Mouse (Mus musculus): ENCODE results near the gene Fkrp. TPM values are rescaled to one million over a fixed set of nuclear protein-coding genes. Genes with fewer than 3 reads are reported as not detected.

The Fkrp gene
- total and polyA plus RNA-seq, 3 experiments, result 16.5 to 23.4 (median 20.3) TPM

DNA sequence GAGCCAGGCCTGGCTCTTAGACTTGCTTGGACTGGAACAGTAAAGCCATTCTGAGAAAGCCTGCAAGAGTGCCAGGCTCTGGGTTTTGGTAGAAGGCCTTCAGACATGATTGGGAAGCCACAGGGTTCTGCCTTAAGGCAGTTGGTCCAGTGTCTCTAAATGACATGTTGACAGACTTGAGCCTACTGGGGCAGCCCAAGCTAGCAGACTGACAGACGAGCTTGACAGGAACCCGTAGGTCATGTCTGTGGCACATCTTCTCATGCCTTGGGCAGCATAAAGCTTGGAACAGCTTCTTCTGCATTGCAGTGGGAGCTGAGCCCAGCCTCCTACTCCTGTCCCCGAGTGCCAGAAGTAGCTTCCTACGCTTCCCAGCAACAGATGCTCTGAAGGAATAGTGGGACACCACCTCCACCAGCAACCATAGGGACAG is 5.2 kb upstream of the Fkrp start:
- Histone ChIP-seq H3K27ac (ENCODE audit: insufficient read depth, low read depth) (no peak overlapping the region), H3K36me3 (replicated peaks in 1 of 2; ENCODE audit: control insufficient read depth in 1 of 2, insufficient read depth in 1 of 2, low read length in 1 of 2) (peaks cover 38 to 79% of the 10 kb centered on the region in 2 experiments), H3K4me2 (ENCODE audit: insufficient read depth, low read depth, poor library complexity, severe bottlenecking) (no peak overlapping the region), H3K79me2 (replicated peaks; ENCODE audit: control insufficient read depth, extremely low read depth, insufficient read depth, poor library complexity, severe bottlenecking) (peaks cover 71% of the 10 kb centered on the region), H3K4me3 (replicated peaks in 1 of 3; ENCODE audit: low read depth in 2 of 3, low read length in 2 of 3, poor library complexity in 1 of 3) (no peak overlapping the region), H3K9me3 (replicated peaks; ENCODE audit: low read length) (no peaks in the 10 kb centered on the region), H3K9ac (ENCODE audit: insufficient read depth, low read depth) (no peak overlapping the region), H3K27me3 (replicated peaks) (no peaks in the 10 kb centered on the region), H3K4me1 (ENCODE audit: control insufficient read depth in 1 of 2, insufficient read depth in 2 of 2) (peaks cover 28 to 86% of the 10 kb centered on the region in 2 experiments)
- in situ Hi-C loops (cut with MboI; ENCODE audit: low pct_ligation_motif_present, low pct_unique_long_range_greater_than_20kb, low sequenced_read_pairs), result no loop called here
- TF ChIP-seq PAX5 (IDR thresholded peaks at IDR 0.05; ENCODE audit: low read length) (no peak), SIN3A (IDR thresholded peaks at IDR 0.05; ENCODE audit: low read length) (no peak), POLR2AphosphoS2 (IDR thresholded peaks at IDR 0.05; ENCODE audit: low read depth, low read length) (no peak), MXI1 (IDR thresholded peaks at IDR 0.05; ENCODE audit: low read depth, low read length) (no peak), UBTF (IDR thresholded peaks at IDR 0.05; ENCODE audit: low read depth, low read length) (no peak), USF1 (IDR thresholded peaks at IDR 0.05; ENCODE audit: low read depth, low read length) (no peak), EP300 (IDR thresholded peaks at IDR 0.05; ENCODE audit: low read length) (no peak), ELF1 (IDR thresholded peaks at IDR 0.05; ENCODE audit: low read depth, low read length) (no peak), CHD1 (IDR thresholded peaks at IDR 0.05; ENCODE audit: low read depth, low read length) (no peak), BHLHE40 (IDR thresholded peaks at IDR 0.05; ENCODE audit: low read depth, low read length) (no peak), JUND (conservative IDR thresholded peaks at IDR 0.05; ENCODE audit: low read depth, low read length) (no peak), POLR2A (IDR thresholded peaks at IDR 0.05; ENCODE audit: low read depth, low read length) (no peak), USF2 (conservative IDR thresholded peaks at IDR 0.05; ENCODE audit: low read depth, low read length) (no peak), NELFE (IDR thresholded peaks at IDR 0.05; ENCODE audit: low read depth, low read length) (no peak), ZNF384 (IDR thresholded peaks at IDR 0.05; ENCODE audit: low read depth, low read length) (no peak), MAZ (IDR thresholded peaks at IDR 0.05; ENCODE audit: low read depth, low read length) (no peak), ETS1 (conservative IDR thresholded peaks at IDR 0.05; ENCODE audit: low read depth, low read length) (no peak), KAT2A (IDR thresholded peaks at IDR 0.05; ENCODE audit: insufficient replicate concordance, low read length) (no peak)
- no peak for DNase-seq (ENCODE audit: extremely low read depth)
- dilution Hi-C loops (cut with MboI; ENCODE audit: extremely low pct_ligation_motif_present, extremely low pct_unique_long_range_greater_than_20kb, low sequenced_read_pairs), result no loop called here

DNA sequence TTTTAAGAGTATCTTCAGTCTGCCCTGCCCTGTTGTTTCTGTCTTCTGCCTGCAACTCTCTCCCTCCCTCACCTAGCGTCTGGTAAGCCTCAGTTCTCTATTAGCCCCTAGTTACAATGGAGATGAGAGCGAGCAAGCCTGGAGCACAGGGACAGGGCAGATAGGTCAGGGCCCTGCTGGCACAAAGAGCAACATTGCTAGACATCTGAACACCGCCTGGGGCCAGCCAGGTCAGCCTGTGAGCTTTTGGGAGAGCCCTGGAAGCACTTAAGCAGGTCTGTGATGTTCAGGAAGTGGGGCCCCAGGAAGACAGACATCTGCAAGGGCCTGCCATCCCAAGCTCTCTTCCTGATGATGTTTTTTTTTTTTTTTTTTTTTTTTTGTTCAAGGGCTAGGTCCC is 4.6 kb upstream of the Fkrp start:
- H3K9ac ChIP-seq (ENCODE audit: insufficient read depth, low read depth), result no peak overlapping the region
- dilution Hi-C loops (cut with MboI; ENCODE audit: extremely low pct_ligation_motif_present, extremely low pct_unique_long_range_greater_than_20kb, low sequenced_read_pairs), result no loop called here

More for the DNA sequence above, 4.6 kb upstream of the Fkrp start:
- H3K36me3 ChIP-seq (replicated peaks in 1 of 2; ENCODE audit: control insufficient read depth in 1 of 2, insufficient read depth in 1 of 2, low read length in 1 of 2), result peaks cover 35 to 74% of the 10 kb centered on the region in 2 experiments
- no peak overlapping the region for H3K4me3 ChIP-seq (replicated peaks in 1 of 3; ENCODE audit: low read depth in 2 of 3, low read length in 2 of 3, poor library complexity in 1 of 3)
- H3K4me2 ChIP-seq (ENCODE audit: insufficient read depth, low read depth, poor library complexity, severe bottlenecking), result no peak overlapping the region
- H3K27me3 ChIP-seq (replicated peaks), result no peaks in the 10 kb centered on the region
- H3K27ac ChIP-seq (ENCODE audit: insufficient read depth, low read depth), result no peak overlapping the region
- no peak for TF ChIP-seq CTCF (conservative IDR thresholded peaks at IDR 0.05 in 1 of 2, IDR thresholded peaks at IDR 0.05 in 1 of 2; ENCODE audit: low read depth in 2 of 2, low read length in 2 of 2)
- TF ChIP-seq ZC3H11A (IDR thresholded peaks at IDR 0.05; ENCODE audit: low read depth, low read length), result no peak
- no peak for TF ChIP-seq TBP (conservative IDR thresholded peaks at IDR 0.05; ENCODE audit: low read depth, low read length)
- no peak for TF ChIP-seq MAFK (IDR thresholded peaks at IDR 0.05; ENCODE audit: insufficient replicate concordance, low read length)
- TF ChIP-seq MXI1 (IDR thresholded peaks at IDR 0.05; ENCODE audit: low read depth, low read length), result no peak
- TF ChIP-seq USF1 (IDR thresholded peaks at IDR 0.05; ENCODE audit: low read depth, low read length), result no peak
- no peak for TF ChIP-seq ZMIZ1 (IDR thresholded peaks at IDR 0.05; ENCODE audit: low read depth, low read length)
- TF ChIP-seq RAD21 (IDR thresholded peaks at IDR 0.05; ENCODE audit: low read depth, low read length), result no peak
- TF ChIP-seq ZNF384 (IDR thresholded peaks at IDR 0.05; ENCODE audit: low read depth, low read length), result no peak
- TF ChIP-seq ZKSCAN1 (IDR thresholded peaks at IDR 0.05; ENCODE audit: borderline replicate concordance, low read depth, low read length), result no peak
- TF ChIP-seq PAX5 (IDR thresholded peaks at IDR 0.05; ENCODE audit: low read length), result no peak
- TF ChIP-seq POLR2AphosphoS2 (IDR thresholded peaks at IDR 0.05; ENCODE audit: low read depth, low read length), result no peak
- no peak for TF ChIP-seq ETS1 (conservative IDR thresholded peaks at IDR 0.05; ENCODE audit: low read depth, low read length)
- TF ChIP-seq MAZ (IDR thresholded peaks at IDR 0.05; ENCODE audit: low read depth, low read length), result no peak
- TF ChIP-seq TCF12 (IDR thresholded peaks at IDR 0.05; ENCODE audit: low read depth, low read length), result no peak
- no peaks in the 10 kb centered on the region for H3K9me3 ChIP-seq (replicated peaks; ENCODE audit: low read length)
- in situ Hi-C loops (cut with MboI; ENCODE audit: low pct_ligation_motif_present, low pct_unique_long_range_greater_than_20kb, low sequenced_read_pairs), result no loop called here
- peaks cover 69% of the 10 kb centered on the region for H3K79me2 ChIP-seq (replicated peaks; ENCODE audit: control insufficient read depth, extremely low read depth, insufficient read depth, poor library complexity, severe bottlenecking)
- DNase-seq (ENCODE audit: extremely low read depth), result no peak
- peaks cover 24 to 81% of the 10 kb centered on the region in 2 experiments for H3K4me1 ChIP-seq (ENCODE audit: control insufficient read depth in 1 of 2, insufficient read depth in 2 of 2)
